Mouse (Mus musculus) heart, adult 2 months (tissue): ENCODE results near the gene Sgsm1.

Experiments used
- CTCF ChIP-seq: fragments of 200-600 bp; IDR thresholded peaks from 2 replicates; pipeline ENCODE4 v1.8.1; 2022; ENCODE audit warnings: antibody characterized with exemption, mild to moderate bottlenecking, moderate library complexity
- EP300 ChIP-seq: fragments of 200-500 bp; IDR thresholded peaks from 2 replicates; pipeline ENCODE4 v1.6.1; 2011; ENCODE audit warnings: low read depth, low read length, control low read depth; ENCODE audit not compliant: insufficient read depth
- POLR2A ChIP-seq: fragments of 200-500 bp; IDR thresholded peaks from 2 replicates; pipeline ENCODE4 v1.6.1; 2011; ENCODE audit warnings: mild to moderate bottlenecking, low read depth, low read length, control low read depth; ENCODE audit not compliant: insufficient read depth

DNA sequence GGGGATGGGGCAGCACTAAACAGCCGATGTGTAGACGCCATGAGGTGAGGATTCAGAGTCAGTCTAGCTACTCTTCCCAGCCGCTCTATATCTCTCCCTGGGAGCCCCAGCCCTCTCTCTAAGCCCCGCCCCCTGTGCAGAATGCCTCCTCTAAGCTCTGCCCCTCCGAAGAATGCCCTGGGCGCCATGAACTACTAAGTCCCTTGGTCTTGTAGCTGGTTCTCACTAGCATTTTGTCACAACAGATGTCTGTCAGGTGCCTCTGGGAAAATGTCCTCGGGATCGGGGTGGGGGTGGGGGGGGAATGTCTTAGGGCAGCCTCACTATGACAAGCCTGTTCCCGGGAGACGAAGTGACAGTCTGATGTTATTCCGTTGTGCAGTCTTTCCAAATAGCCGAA, 37.0 kb upstream of the Sgsm1 start:
- TF ChIP-seq CTCF = no peak
- no peak for TF ChIP-seq POLR2A
- TF ChIP-seq EP300 = no peak
